Mouse (Mus musculus): Measurements from ENCODE around the gene Cartpt. TPM values are rescaled to one million over a fixed set of nuclear protein-coding genes. Genes with fewer than 3 reads are reported as not detected.
A peak's percentile ranks its signal among the peaks of the same experiment; 100 is the strongest.

The Cartpt gene
- polyA plus RNA-seq, 1 experiment from 2014 or later: 4.1 TPM

DNA sequence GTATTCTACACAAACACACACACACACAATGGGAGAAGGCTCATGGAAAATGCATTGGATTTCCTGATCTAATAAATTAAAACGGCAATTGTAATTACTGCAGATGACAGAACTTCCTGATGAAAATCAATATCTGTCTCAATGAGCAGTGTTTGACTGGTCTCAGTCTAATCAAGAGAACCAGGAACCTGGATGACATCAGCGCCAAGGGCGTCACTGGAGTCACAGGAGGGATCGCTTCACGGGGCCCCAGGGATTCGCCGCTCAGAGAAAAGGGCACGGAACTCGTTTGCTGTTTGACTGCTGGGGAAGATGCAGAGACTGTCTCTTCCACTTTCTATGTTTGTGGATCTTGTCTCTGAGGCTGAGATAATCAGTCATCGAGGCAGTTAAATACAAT lies 21.2 kb downstream of the Cartpt start:
- Histone ChIP-seq H3K27me3 (ENCODE audit: control insufficient read depth, insufficient read depth, low read length) (no peaks in the 10 kb centered on the region), H3K4me3 (ENCODE audit: low read depth, low read length) (no peak overlapping the region), H3K9me3 (replicated peaks; ENCODE audit: control insufficient read depth, low read length) (no peaks in the 10 kb centered on the region), H3K36me3 (replicated peaks; ENCODE audit: control insufficient read depth, insufficient read depth, low read depth, low read length) (no peaks in the 10 kb centered on the region), H3K4me1 (ENCODE audit: control insufficient read depth, insufficient read depth, low read length) (no peaks in the 10 kb centered on the region), H3K4me2 (ENCODE audit: low read depth, low read length) (no peak overlapping the region), H3K27ac (replicated peaks; ENCODE audit: low read depth, low read length) (no peak overlapping the region), H3K9ac (replicated peaks; ENCODE audit: low read length) (no peak overlapping the region)
- no peak for ATAC-seq (replicated peaks; ENCODE audit: insufficient number of reproducible peaks, low FRiP score, low TSS enrichment, low read depth)
- no peak for DNase-seq (ENCODE audit: low spot score)
- WGBS: 71% methylated on average over 10 of the region's 10 CpGs

DNA sequence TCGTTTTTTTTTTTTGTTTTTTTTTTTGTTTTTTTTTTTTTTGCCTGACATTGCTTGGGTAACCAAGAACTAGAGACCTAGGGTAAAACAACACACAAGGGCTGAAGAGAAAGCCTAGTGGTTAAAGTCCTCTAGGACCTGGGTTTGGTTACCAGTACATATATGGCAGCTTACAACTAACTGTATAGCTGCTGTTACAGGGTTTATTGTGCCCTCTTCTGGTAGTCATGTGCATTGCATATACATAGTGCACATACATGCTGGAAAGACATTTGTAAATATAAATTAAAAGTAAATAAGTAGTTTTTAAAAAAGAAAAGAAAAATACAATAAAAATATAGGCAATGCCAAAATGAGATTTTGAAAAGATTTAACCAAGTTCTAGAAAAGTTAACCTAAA lies 28.8 kb downstream of the Cartpt start:
- Histone ChIP-seq H3K9me3 (replicated peaks; ENCODE audit: control insufficient read depth, low read length) (0 out of 2 replicates have a peak, but pooled peaks cover 2% of the 10 kb centered on the region), H3K27ac (replicated peaks; ENCODE audit: low read depth, low read length) (no peak overlapping the region), H3K4me2 (ENCODE audit: low read depth, low read length) (no peak overlapping the region), H3K9ac (replicated peaks; ENCODE audit: low read length) (no peak overlapping the region), H3K4me3 (ENCODE audit: low read depth, low read length) (no peak overlapping the region), H3K4me1 (ENCODE audit: control insufficient read depth, insufficient read depth, low read length) (no peaks in the 10 kb centered on the region), H3K27me3 (ENCODE audit: control insufficient read depth, insufficient read depth, low read length) (no peaks in the 10 kb centered on the region), H3K36me3 (replicated peaks; ENCODE audit: control insufficient read depth, insufficient read depth, low read depth, low read length) (no peaks in the 10 kb centered on the region)
- WGBS: 89% methylated on average over 1 of the region's 1 CpGs
- DNase-seq (ENCODE audit: low spot score) (no peak), ATAC-seq (replicated peaks; ENCODE audit: insufficient number of reproducible peaks, low FRiP score, low TSS enrichment, low read depth) (no peak)

DNA sequence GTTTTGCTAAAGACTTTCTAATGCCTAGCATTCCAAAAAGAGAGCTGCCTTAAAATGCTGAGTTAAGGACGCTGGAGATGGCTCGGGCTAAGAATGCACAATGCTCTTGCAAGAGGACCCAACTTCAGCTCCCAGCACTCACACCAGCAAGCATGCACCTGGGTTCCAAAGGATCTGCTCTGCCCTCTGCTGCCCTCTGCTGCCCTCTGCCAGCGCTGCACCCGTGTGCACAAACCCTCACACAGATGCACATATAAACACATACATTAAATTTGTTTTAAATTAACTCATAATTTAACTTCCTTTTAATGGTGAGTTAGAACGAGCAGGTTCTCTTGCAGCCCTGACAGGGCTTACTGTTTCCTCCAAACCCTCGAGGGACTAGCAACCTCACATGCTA lies 32.5 kb downstream of the Cartpt start:
- Histone ChIP-seq H3K9me3 (replicated peaks; ENCODE audit: control insufficient read depth, low read length) (0 out of 2 replicates have a peak, but pooled peaks cover 2% of the 10 kb centered on the region), H3K36me3 (replicated peaks; ENCODE audit: control insufficient read depth, insufficient read depth, low read depth, low read length) (no peaks in the 10 kb centered on the region), H3K4me2 (ENCODE audit: low read depth, low read length) (no peak overlapping the region), H3K4me3 (ENCODE audit: low read depth, low read length) (no peak overlapping the region), H3K27me3 (ENCODE audit: control insufficient read depth, insufficient read depth, low read length) (no peaks in the 10 kb centered on the region), H3K9ac (replicated peaks; ENCODE audit: low read length) (no peak overlapping the region), H3K27ac (replicated peaks; ENCODE audit: low read depth, low read length) (no peak overlapping the region), H3K4me1 (ENCODE audit: control insufficient read depth, insufficient read depth, low read length) (no peaks in the 10 kb centered on the region)
- WGBS: 81% methylated on average over 6 of the region's 6 CpGs
- ATAC-seq (replicated peaks; ENCODE audit: insufficient number of reproducible peaks, low FRiP score, low TSS enrichment, low read depth) (no peak), DNase-seq (ENCODE audit: low spot score) (no peak)

DNA sequence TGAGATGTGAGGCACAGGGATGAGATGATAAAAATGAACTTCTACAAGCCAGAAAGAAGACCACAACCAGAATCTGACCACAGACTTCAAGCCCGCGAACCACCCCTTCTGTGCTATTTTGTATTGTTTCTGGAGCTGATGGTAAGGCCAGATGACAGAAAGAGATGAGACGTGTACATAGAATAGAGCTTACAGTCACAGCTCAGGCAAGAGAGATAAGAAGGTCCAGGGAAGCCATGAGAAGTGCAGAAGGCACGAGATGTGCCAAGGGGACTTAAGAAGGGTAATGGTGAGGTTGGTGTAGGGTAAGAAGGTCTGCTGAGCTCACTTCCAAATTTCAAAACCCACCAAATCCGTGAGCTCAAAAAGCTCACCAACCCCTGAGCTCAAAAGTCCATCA lies 36.6 kb downstream of the Cartpt start:
- no peak overlapping the region for H3K4me3 ChIP-seq (ENCODE audit: low read depth, low read length)
- ATAC-seq (replicated peaks; ENCODE audit: insufficient number of reproducible peaks, low FRiP score, low TSS enrichment, low read depth): no peak
- H3K27me3 ChIP-seq (ENCODE audit: control insufficient read depth, insufficient read depth, low read length): no peaks in the 10 kb centered on the region
- no peak overlapping the region for H3K4me2 ChIP-seq (ENCODE audit: low read depth, low read length)
- WGBS: 78% methylated on average over 5 of the region's 5 CpGs
- 0 out of 2 replicates have a peak, but pooled peaks cover 2% of the 10 kb centered on the region for H3K9me3 ChIP-seq (replicated peaks; ENCODE audit: control insufficient read depth, low read length)
- H3K27ac ChIP-seq (replicated peaks; ENCODE audit: low read depth, low read length): no peak overlapping the region
- no peaks in the 10 kb centered on the region for H3K36me3 ChIP-seq (replicated peaks; ENCODE audit: control insufficient read depth, insufficient read depth, low read depth, low read length)
- no peak overlapping the region for H3K9ac ChIP-seq (replicated peaks; ENCODE audit: low read length)
- no peaks in the 10 kb centered on the region for H3K4me1 ChIP-seq (ENCODE audit: control insufficient read depth, insufficient read depth, low read length)
- DNase-seq (ENCODE audit: low spot score): no peak

DNA sequence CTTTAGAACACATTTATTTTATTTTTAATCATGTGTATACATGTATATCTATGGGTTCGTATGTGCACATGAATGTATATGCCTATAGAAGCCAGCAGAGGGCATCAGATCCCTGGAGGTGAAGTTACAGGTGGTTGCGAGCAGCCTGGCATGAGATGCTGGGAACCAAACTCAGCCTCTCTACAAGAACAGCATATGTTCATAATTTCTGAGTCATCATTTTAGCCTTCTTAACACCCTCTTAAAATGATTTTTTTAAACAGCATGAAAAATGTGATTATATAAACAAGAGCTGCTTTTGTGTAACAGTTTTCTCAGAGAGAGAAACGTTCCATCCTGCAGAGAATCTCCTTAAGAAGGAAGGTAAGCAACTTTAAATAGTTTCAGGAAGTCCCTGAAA lies 40.2 kb downstream of the Cartpt start:
- no peaks in the 10 kb centered on the region for H3K27me3 ChIP-seq (ENCODE audit: control insufficient read depth, insufficient read depth, low read length)
- H3K36me3 ChIP-seq (replicated peaks; ENCODE audit: control insufficient read depth, insufficient read depth, low read depth, low read length): no peaks in the 10 kb centered on the region
- no peak overlapping the region for H3K4me3 ChIP-seq (ENCODE audit: low read depth, low read length)
- no peak overlapping the region for H3K9ac ChIP-seq (replicated peaks; ENCODE audit: low read length)
- no peaks in the 10 kb centered on the region for H3K9me3 ChIP-seq (replicated peaks; ENCODE audit: control insufficient read depth, low read length)
- no peak for ATAC-seq (replicated peaks; ENCODE audit: insufficient number of reproducible peaks, low FRiP score, low TSS enrichment, low read depth)
- no peak overlapping the region for H3K27ac ChIP-seq (replicated peaks; ENCODE audit: low read depth, low read length)
- WGBS: 92% methylated on average over 3 of the region's 3 CpGs
- DNase-seq (ENCODE audit: low spot score): no peak
- H3K4me2 ChIP-seq (ENCODE audit: low read depth, low read length): no peak overlapping the region
- no peaks in the 10 kb centered on the region for H3K4me1 ChIP-seq (ENCODE audit: control insufficient read depth, insufficient read depth, low read length)

DNA sequence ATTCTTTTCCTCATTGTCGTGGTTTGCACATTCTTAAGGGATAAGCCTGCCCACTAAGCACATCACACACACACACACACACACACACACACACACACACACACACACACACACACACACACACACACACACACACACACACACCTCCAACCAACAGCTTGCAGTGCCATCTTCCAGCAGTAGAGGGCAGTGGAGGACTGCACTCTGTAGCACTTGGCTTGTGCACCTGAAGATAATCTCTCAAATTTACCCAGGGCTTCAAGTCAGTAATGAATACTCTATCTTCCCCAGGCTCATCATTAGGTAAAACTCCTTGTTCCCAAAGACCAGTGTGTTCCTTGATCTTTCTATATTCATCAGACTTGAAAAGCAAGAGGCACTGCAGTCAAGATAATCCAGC lies 41.8 kb downstream of the Cartpt start:
- no peak overlapping the region for H3K4me3 ChIP-seq (ENCODE audit: low read depth, low read length)
- no peaks in the 10 kb centered on the region for H3K9me3 ChIP-seq (replicated peaks; ENCODE audit: control insufficient read depth, low read length)

DNA sequence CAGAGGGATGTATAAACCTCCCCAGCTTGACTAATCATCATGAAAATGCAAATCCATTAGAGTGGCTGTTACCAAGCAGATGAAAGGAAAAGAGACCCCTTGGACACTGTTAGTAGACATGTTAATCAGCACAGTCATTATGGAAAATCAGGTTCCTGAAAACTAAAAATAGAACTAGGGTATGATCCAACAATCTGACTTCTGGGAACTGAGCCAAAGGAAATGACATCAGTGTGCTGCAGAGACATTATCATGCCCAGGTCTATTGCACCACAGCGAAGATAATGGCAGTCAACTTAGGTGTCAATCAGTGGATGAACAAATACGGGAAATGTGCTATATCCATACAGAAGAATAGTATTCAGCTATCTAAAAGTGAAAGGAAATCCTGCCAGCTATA lies 43.0 kb downstream of the Cartpt start:
- DNase-seq (ENCODE audit: low spot score): no peak
- Histone ChIP-seq H3K4me3 (ENCODE audit: low read depth, low read length) (no peak overlapping the region), H3K27me3 (ENCODE audit: control insufficient read depth, insufficient read depth, low read length) (no peaks in the 10 kb centered on the region), H3K4me1 (ENCODE audit: control insufficient read depth, insufficient read depth, low read length) (no peaks in the 10 kb centered on the region), H3K36me3 (replicated peaks; ENCODE audit: control insufficient read depth, insufficient read depth, low read depth, low read length) (no peaks in the 10 kb centered on the region), H3K9ac (replicated peaks; ENCODE audit: low read length) (no peak overlapping the region), H3K9me3 (replicated peaks; ENCODE audit: control insufficient read depth, low read length) (no peaks in the 10 kb centered on the region), H3K4me2 (ENCODE audit: low read depth, low read length) (no peak overlapping the region), H3K27ac (replicated peaks; ENCODE audit: low read depth, low read length) (no peak overlapping the region)
- 69% methylated on average over 2 of the region's 2 CpGs for WGBS
- ATAC-seq (replicated peaks; ENCODE audit: insufficient number of reproducible peaks, low FRiP score, low TSS enrichment, low read depth): no peak

More for the DNA sequence above, 41.8 kb downstream of the Cartpt start:
- Histone ChIP-seq H3K27ac (replicated peaks; ENCODE audit: low read depth, low read length) (no peak overlapping the region), H3K4me1 (ENCODE audit: control insufficient read depth, insufficient read depth, low read length) (no peaks in the 10 kb centered on the region), H3K27me3 (ENCODE audit: control insufficient read depth, insufficient read depth, low read length) (no peaks in the 10 kb centered on the region), H3K4me2 (ENCODE audit: low read depth, low read length) (no peak overlapping the region), H3K36me3 (replicated peaks; ENCODE audit: control insufficient read depth, insufficient read depth, low read depth, low read length) (no peaks in the 10 kb centered on the region), H3K9ac (replicated peaks; ENCODE audit: low read length) (no peak overlapping the region)
- 6% methylated on average over 1 of the region's 1 CpGs for WGBS
- no peak for ATAC-seq (replicated peaks; ENCODE audit: insufficient number of reproducible peaks, low FRiP score, low TSS enrichment, low read depth)
- DNase-seq (ENCODE audit: low spot score): peak; percentile 80

DNA sequence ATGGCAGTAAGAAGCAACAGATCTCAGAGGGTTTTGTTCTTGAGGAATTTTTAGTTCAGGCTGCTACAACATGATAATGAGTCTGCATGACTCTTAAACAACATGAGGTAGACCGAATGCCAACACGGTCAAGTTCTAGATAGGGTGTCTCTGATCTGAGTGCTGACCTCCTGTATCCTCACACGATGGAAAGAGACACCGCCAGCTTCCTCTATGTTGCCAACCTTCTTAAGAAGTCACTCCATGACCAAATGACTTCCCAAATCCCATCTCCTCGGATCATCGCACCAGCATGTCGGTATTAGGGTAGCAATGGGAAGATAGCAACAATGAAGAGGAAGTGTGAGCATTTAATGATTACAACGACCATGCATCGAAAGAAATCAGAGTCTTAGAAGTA lies 43.6 kb downstream of the Cartpt start:
- ATAC-seq (replicated peaks; ENCODE audit: insufficient number of reproducible peaks, low FRiP score, low TSS enrichment, low read depth) (no peak), DNase-seq (ENCODE audit: low spot score) (no peak)
- Histone ChIP-seq H3K4me3 (ENCODE audit: low read depth, low read length) (no peak overlapping the region), H3K9ac (replicated peaks; ENCODE audit: low read length) (no peak overlapping the region), H3K36me3 (replicated peaks; ENCODE audit: control insufficient read depth, insufficient read depth, low read depth, low read length) (no peaks in the 10 kb centered on the region), H3K4me2 (ENCODE audit: low read depth, low read length) (no peak overlapping the region), H3K27me3 (ENCODE audit: control insufficient read depth, insufficient read depth, low read length) (no peaks in the 10 kb centered on the region), H3K9me3 (replicated peaks; ENCODE audit: control insufficient read depth, low read length) (no peaks in the 10 kb centered on the region), H3K4me1 (ENCODE audit: control insufficient read depth, insufficient read depth, low read length) (no peaks in the 10 kb centered on the region), H3K27ac (replicated peaks; ENCODE audit: low read depth, low read length) (no peak overlapping the region)
- WGBS: 85% methylated on average over 9 of the region's 9 CpGs
